In genomic region chr17:48543301-48543765, GRCm38 (mm10) we compare ENCODE assay signal across 8 mouse cellular contexts.
A peak's percentile ranks its signal among the peaks of the same experiment; 100 is the strongest.
DNase-seq lines count a peak whose midpoint lies in the region; ATAC-seq lines count a peak whose summit lies in the region.

No protein-coding gene starts in this region.

- no peak for ATAC-seq in CD4-positive, CD25-positive, alpha-beta regulatory T cell, adult 4 months

- DNase-seq in cerebellum, adult 18-20 months = peak; percentile 33 to 52
- no peak for DNase-seq in cerebellum, adult 11-12 months
- DNase-seq in brain, embryonic 18.5 days (ENCODE audit: low read depth, low spot score) = peak; percentile 24
- DNase-seq in kidney, postnatal 14 days = peak; percentile 22
- DNase-seq in lung, postnatal 14 days = peak; percentile 3
- DNase-seq in yolk sac, embryonic 10.5 days (ENCODE audit: low spot score) = no peak
- no peak for DNase-seq in ovary, postnatal 14 days (ENCODE audit: low spot score)

Comparison
In these comparisons a context has a peak if more than half of its experiments do, and no peak if none do; other contexts are left out.
1. DNase-seq: peak in cerebellum, adult 18-20 months (2 of 2), brain, embryonic 18.5 days (single experiment), kidney, postnatal 14 days (single experiment) and lung, postnatal 14 days (single experiment); none in cerebellum, adult 11-12 months (single experiment), yolk sac, embryonic 10.5 days (single experiment) and ovary, postnatal 14 days (single experiment).